Mouse (Mus musculus): ENCODE measurements at regions not wholly inside any gene's neighbourhood (a gene's known extent, or its start where the extent isn't known, plus 50 kb on each side); places are given as distances from the start of the nearest gene placed in this dataset.
"Not testable (repeated sequence)": the region's sequence is repeated elsewhere in the genome, so short reads cannot be mapped to it uniquely, and the experiment has no call there.

- DNase-seq (ENCODE audit: low read depth, low spot score): no peak
These were observed 244.0 kb upstream of the Tusc1 start for GRCm38 (mm10) chr4:93579343-93579742.

- no peak for DNase-seq (ENCODE audit: low read depth, low spot score)
These were observed 232.4 kb upstream of the Tusc1 start for GRCm38 (mm10) chr4:93567487-93568259.

GRCm38 (mm10) chr4:93555787-93556760, 220.8 kb upstream of the Tusc1 start:
- no peak for DNase-seq (ENCODE audit: low read depth, low spot score)

- DNase-seq (ENCODE audit: low read depth, low spot score): not testable (repeated sequence)
These were observed 219.9 kb upstream of the Tusc1 start for GRCm38 (mm10) chr4:93555181-93555580.

- no peak for DNase-seq (ENCODE audit: low read depth, low spot score)
These were observed 217.3 kb upstream of the Tusc1 start for GRCm38 (mm10) chr4:93552489-93553160.

GRCm38 (mm10) chr4:93551086-93551485, 215.8 kb upstream of the Tusc1 start:
- no peak for DNase-seq (ENCODE audit: low read depth, low spot score)

- DNase-seq (ENCODE audit: low read depth, low spot score): no peak
These were observed 205.3 kb upstream of the Tusc1 start for GRCm38 (mm10) chr4:93540588-93540987.

- no peak for DNase-seq (ENCODE audit: low read depth, low spot score)
These were observed 192.1 kb upstream of the Tusc1 start for GRCm38 (mm10) chr4:93527382-93527781.

GRCm38 (mm10) chr4:93520454-93521100, 185.3 kb upstream of the Tusc1 start:
- DNase-seq (ENCODE audit: low read depth, low spot score): no peak

GRCm38 (mm10) chr4:93518925-93519324, 183.6 kb upstream of the Tusc1 start:
- DNase-seq (ENCODE audit: low read depth, low spot score): no peak

GRCm38 (mm10) chr4:93510771-93511170, 175.5 kb upstream of the Tusc1 start:
- DNase-seq (ENCODE audit: low read depth, low spot score): no peak

GRCm38 (mm10) chr4:93496871-93497270, 161.6 kb upstream of the Tusc1 start:
- no peak for DNase-seq (ENCODE audit: low read depth, low spot score)

GRCm38 (mm10) chr4:93494319-93494718, 159.0 kb upstream of the Tusc1 start:
- no peak for DNase-seq (ENCODE audit: low read depth, low spot score)

- DNase-seq (ENCODE audit: low read depth, low spot score): no peak
These were observed 158.6 kb upstream of the Tusc1 start for GRCm38 (mm10) chr4:93493905-93494304.

GRCm38 (mm10) chr4:93493326-93493725, 158.0 kb upstream of the Tusc1 start:
- DNase-seq (ENCODE audit: low read depth, low spot score): no peak

- no peak for DNase-seq (ENCODE audit: low read depth, low spot score)
These were observed 153.3 kb upstream of the Tusc1 start for GRCm38 (mm10) chr4:93488570-93488969.

GRCm38 (mm10) chr4:93486455-93486854, 151.1 kb upstream of the Tusc1 start:
- DNase-seq (ENCODE audit: low read depth, low spot score): no peak

GRCm38 (mm10) chr4:93481247-93481646, 145.9 kb upstream of the Tusc1 start:
- no peak for DNase-seq (ENCODE audit: low read depth, low spot score)

GRCm38 (mm10) chr4:93477189-93477767, 142.0 kb upstream of the Tusc1 start:
- no peak for DNase-seq (ENCODE audit: low read depth, low spot score)

- no peak for DNase-seq (ENCODE audit: low read depth, low spot score)
These were observed 132.7 kb upstream of the Tusc1 start for GRCm38 (mm10) chr4:93467998-93468397.

- DNase-seq (ENCODE audit: low read depth, low spot score): no peak
These were observed 132.1 kb upstream of the Tusc1 start for GRCm38 (mm10) chr4:93467424-93467823.
